Mouse (Mus musculus): ENCODE results near the gene Nprl2. TPM values are rescaled to one million over a fixed set of nuclear protein-coding genes. Genes with fewer than 3 reads are reported as not detected.
A peak's percentile ranks its signal among the peaks of the same experiment; 100 is the strongest.
"Not testable (repeated sequence)": the region's sequence is repeated elsewhere in the genome, so short reads cannot be mapped to it uniquely, and the experiment has no call there.

Gene Nprl2
- total RNA-seq, 4 experiments from 2014 or later, result 10.4 to 13.4 (median 11.0) TPM

DNA sequence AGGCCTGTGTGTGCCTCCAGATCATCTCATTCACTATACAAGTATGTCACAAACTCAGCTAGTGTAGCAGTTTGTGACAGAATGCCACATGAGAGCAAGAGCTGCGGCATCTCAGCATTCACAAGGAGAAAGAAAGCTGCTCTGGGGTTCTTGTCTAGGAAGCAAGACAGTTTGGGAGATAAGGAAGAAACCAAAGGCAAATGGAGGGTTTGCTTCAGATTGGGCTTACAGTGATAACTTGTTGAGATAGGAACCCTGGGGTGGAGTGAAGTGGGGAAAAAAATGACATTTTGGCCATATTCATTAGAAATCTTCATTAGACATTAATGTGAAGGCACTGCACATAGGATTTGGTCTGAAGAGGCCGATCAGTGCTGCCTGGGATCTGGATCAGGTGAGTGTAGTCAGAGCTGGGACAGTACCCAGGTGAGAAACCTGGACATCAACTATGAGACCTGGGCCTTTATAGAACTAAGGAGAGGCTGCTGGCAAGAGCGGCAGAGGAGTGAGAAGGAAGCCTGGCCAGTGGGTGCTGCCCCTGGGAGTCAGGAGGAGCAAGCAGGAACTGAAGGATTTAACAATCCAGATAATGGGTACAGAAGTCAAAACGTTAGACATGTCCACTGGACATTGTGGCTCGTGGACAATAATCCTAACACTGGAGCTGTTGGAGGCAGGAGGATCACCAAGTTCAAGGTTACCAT is 10.8 kb downstream of the Nprl2 start:
- no peak for DNase-seq (ENCODE audit: low spot score in 2 of 2)

DNA sequence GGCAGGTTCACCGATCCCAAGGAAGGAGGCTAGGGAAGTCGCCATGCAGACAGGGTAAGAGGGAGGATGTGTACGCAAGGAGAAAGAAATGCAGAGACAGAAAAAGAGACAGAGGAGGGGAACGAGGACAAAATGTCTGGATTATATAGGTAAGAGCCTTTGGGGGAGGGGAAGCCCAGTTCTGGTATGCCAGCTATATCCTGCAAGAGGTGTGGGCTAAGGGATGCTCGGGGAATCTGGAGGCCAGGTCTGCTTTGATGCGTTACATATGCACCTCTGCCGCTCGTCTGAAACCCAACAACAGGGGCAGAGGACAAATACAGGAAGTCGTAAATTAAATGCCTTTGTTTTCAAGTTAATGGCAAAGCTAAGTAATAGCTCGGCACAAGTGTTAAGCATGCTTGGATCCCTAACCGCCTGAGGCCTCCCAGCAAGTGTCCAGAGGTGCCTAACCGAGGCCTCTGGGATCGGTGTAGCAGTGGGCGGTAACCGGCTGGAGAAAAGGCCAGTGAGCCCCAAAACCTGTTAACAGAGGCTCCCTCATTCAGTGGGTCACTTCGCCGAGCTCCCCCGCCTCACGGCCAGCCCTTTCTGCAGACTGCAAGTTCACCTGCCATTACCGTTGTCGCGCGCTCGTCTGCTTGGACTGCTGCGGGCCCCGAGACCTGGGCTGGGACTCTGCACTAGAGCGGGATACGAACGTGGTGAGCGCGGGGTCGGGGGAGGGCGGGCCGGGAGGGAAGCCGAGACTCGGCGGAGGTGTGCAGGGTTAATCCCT is 11.7 kb downstream of the Nprl2 start:
- DNase-seq (ENCODE audit: low spot score in 2 of 2), result no peak

GRCm38 (mm10) chr9:107554319-107554825 is 12.3 kb downstream of the Nprl2 start:
- DNase-seq (ENCODE audit: low spot score in 2 of 2), result peak; percentile 91 to 95

DNA sequence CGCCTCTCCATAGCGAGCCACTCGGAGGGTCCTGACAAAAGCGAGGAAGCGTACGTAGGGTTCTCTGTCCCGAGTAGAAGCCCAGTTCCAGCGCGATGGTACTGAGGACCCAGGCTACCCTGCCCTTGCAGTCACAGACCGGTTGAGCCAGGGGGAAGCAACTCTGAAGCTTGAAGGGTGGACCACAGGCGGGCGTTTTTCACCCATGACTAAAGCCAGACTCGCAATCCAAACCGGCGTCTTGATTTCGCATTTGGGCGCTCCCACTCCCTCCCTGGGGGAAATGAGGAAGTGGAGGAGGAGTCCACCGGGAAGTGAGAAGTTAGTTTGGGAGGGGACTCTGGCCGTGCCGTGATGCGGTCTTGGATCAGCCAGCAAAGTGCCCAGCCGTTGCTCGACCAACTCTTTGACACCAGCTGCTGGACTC is 13.0 kb downstream of the Nprl2 start:
- DNase-seq (ENCODE audit: low spot score in 2 of 2), result peak; percentile 55 to 57

DNA sequence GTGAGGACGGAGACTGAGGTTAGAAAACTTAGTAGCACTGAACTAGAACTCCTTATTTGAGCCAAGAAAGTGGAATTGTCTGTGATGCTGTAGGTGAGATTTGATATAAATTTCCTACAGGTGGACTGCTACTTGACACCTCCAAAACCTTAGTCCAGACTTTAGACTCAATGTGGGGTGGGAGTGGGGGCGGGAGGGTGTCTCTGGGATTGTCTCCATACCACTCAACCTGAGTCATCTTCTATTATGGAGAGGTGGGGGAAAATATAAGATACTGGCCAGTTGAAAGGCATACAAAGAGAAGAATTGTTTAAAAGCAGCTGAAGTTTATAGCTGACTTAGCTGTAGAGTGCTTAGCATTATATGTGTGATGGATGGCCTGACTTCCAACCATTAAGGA is 13.7 kb downstream of the Nprl2 start:
- no peak for DNase-seq (ENCODE audit: low spot score in 2 of 2)

DNA sequence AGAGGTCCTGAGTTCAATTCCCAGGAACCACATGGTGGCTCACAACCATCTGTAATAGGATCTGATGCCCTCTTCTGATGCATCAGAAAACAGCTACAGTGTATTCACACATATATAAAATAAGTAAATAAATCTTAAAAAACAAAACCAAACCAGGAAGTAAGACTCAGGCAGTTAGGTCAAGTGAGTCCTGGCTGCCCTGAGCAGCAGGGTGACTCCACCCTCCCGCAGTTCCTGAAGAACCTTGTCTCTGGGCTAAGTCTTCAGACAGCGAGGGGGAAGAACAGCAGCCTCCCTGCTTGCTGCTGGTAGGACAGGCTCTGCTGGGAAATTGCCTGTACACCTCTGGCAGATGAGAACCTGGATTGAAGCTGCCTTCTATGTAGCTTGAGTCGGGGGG is 14.3 kb downstream of the Nprl2 start:
- DNase-seq (ENCODE audit: low spot score in 2 of 2), result no peak

DNA sequence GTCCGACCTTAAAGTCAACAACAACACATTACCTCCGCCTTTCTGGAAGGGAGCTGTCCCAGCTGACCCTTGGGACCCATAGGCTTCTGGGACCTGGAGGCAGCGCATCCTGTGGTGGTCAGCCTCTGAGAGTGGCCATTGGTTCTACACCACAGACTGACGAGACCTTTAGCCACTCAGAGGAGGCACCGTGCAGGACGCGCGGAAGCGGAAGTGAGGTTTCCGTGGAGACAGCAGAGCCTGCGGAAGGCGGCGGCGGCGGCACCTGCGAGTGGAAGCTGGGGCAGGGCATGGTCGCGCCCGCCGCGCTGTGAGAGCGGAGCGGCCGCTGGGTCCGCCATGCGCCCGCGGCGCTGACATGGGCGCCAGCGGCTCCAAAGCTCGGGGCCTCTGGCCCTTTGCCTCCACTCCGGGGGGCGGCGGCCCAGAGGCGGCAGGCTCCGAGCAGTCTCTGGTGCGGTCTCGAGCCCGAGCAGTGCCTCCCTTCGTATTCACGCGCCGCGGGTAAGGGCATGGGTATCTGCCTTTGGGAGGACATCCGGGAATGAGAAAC is 21.1 kb downstream of the Nprl2 start, which contains the start of gene Tusc2:
Tusc2 (plus strand) TSS at position 227 of the 553 bp plus-strand sequence.
- peak; percentile 91 for DNase-seq (ENCODE audit: low spot score in 2 of 2)

- DNase-seq (ENCODE audit: low spot score in 2 of 2), result not testable (repeated sequence)
These were observed 23.5 kb downstream of the Nprl2 start for GRCm38 (mm10) chr9:107565556-107565955.

DNA sequence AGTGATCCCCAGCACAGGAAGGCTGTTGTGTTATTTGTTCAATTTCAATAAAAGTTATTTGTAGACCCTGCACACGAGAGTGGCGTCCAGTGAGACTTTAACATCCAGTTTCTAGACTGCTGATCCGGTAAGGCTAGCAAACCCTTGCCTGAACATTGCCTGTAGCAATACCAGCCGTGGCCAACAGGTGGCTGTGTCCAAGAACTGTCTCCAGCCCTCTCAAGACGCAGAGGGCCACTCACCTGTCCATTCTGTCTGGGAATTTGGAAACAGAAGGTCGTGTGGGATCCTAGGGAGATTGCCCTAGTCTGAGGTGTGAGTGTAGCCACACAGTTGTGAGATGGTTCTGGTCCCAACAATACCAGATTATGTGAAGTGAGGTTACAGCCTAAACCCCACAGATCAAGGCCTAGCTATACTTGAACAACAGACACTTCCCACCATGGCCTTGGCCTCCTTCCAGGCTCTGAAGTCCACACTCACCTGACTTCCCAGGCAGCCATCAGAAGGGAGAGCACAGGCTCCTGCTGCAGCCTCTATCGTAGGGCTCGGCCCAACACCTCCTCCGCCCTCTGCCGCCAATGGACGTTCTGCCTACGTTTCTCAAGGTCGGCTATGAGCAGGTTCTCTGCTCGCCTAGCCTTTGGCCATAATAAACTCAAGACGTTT is 24.1 kb downstream of the Nprl2 start:
- DNase-seq (ENCODE audit: low spot score in 2 of 2), result peak; percentile 68 to 70

GRCm38 (mm10) chr9:107566855-107567254 is 24.8 kb downstream of the Nprl2 start:
- no peak for DNase-seq (ENCODE audit: low spot score in 2 of 2)

- DNase-seq (ENCODE audit: low spot score in 2 of 2), result no peak
These were observed 25.8 kb downstream of the Nprl2 start, which contains the start of gene Hyal2 for GRCm38 (mm10) chr9:107567702-107568319. Gene Hyal2, plus strand, starts transcription at chr9:107567945.

DNA sequence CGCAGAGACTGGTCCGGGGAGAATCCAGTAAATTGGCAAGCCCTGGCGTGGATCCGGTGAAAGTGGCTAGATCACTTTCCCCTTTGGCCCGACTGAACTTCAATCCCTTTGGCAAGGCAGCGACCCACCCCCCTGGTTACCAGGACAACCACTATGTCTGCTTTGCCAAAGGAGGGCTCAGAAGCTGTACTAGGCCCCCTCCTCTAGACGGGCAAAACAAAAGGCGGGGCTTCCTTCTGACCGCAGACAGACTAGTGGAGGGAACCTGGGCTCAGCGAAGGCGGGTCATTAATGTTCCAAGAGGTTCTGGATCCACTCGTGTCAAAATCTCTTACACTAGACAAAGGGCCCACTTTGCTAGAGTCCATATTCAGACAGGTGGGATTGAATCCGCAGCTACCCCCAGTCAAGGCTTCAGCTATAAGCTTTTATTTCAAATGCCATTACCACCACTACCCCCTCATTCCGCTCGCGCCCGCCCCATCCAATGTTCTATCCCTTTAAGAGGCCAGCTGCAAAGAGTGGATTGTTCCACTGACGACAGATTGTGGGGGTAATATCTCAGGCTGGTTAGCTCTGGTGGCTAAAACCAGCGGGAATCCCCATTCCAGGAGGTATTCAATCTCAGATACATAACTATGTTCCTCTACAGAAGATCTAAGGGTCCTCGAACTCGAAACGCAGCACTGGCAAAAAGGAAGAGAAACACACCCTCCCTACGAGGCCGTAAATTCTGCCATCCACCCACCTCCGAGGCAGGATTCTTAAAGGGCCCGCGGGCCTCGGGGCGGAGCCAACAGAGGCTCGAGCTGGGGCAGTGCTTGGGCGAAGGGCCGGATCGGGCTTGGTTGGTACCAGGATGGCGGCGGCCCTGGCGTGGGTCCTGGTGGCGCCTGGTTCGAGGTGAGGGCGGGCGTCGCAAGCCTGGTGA is 26.6 kb downstream of the Nprl2 start:
- peak; percentile 78 to 86 for DNase-seq (ENCODE audit: low spot score in 2 of 2)

DNA sequence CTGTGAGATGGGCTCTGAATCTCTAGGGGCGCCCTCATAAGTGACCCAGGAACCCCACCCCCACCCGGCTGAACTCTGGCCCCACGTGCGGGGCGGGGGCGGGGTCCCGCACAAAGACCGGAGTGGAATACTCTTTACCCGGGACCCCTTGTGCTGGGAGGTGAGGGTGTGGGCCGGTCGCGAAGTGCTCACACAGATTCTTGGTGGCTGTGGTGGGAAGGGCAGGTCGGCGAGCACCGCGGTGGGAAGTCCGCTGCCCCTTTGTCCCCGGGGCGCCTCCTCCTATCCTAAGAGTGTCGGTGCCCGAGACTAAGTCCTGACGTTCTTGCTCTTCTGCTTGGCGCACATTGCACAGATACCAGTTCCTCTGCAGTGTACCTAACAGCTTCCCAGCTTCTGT is 27.2 kb downstream of the Nprl2 start:
- no peak for DNase-seq (ENCODE audit: low spot score in 2 of 2)

- DNase-seq (ENCODE audit: low spot score in 2 of 2), result no peak
These were observed 28.0 kb downstream of the Nprl2 start for GRCm38 (mm10) chr9:107570016-107570415.

GRCm38 (mm10) chr9:107570845-107571244 is 28.8 kb downstream of the Nprl2 start:
- no peak for DNase-seq (ENCODE audit: low spot score in 2 of 2)

- no peak for DNase-seq (ENCODE audit: low spot score in 2 of 2)
These were observed 29.7 kb downstream of the Nprl2 start for GRCm38 (mm10) chr9:107571534-107572326.

GRCm38 (mm10) chr9:107572327-107572662 is 30.3 kb downstream of the Nprl2 start:
- DNase-seq (ENCODE audit: low spot score in 2 of 2), result no peak

DNA sequence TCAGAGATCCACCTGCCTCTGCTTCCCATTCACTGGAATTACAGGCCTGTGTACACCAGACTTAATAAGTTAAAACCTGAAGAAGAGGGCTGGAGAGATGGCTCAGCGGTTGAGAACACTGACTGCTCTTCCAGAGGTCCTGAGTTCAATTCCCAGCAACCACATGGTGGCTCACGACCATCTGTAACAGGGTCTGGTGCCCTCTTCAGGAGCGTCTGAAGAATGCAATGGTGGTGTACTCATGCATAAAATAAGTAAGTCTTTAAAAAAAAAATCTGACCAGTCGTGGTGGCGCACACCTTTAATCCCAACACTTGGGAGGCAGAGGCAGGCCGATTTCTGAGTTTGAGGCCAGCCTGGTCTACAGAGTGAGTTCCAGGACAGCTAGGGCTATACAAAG is 31.7 kb downstream of the Nprl2 start:
- DNase-seq (ENCODE audit: low spot score in 2 of 2), result not testable (repeated sequence)

All from gastrocnemius, adult 8-10 months (tissue).